Mouse (Mus musculus) forebrain, embryonic 12.5 days (tissue): ENCODE results near the gene Spsb1. TPM values are rescaled to one million over a fixed set of nuclear protein-coding genes. Genes with fewer than 3 reads are reported as not detected.

Experiments used
- ATAC-seq: fragments of 200-750 bp; cut with Nextera tagmentation; 2 replicates; pipeline ENCODE4 v1.8.0; 2017; ENCODE audit warnings: moderate TSS enrichment; ENCODE audit not compliant: low FRiP score
- H3K27ac ChIP-seq: fragments of 300-500 bp; sonication (generic); 2 replicates; pipeline ENCODE4 v1.5.1; 2016; ENCODE audit warnings: mild to moderate bottlenecking
- H3K27me3 ChIP-seq: fragments of 300-500 bp; sonication (generic); 2 replicates; pipeline ENCODE4 v1.6.1; 2016; ENCODE audit warnings: mild to moderate bottlenecking
- H3K36me3 ChIP-seq: fragments of 300-500 bp; sonication (generic); replicated peaks from 2 replicates; pipeline ENCODE4 v1.6.1; 2016; ENCODE audit warnings: mild to moderate bottlenecking
- H3K4me1 ChIP-seq: fragments of 300-500 bp; sonication (generic); 2 replicates; pipeline ENCODE4 v1.6.1; 2016
- H3K4me2 ChIP-seq: fragments of 300-500 bp; sonication (generic); 2 replicates; pipeline ENCODE4 v1.6.1; 2016; ENCODE audit warnings: mild to moderate bottlenecking, moderate library complexity
- H3K4me3 ChIP-seq: fragments of 300-500 bp; sonication (generic); replicated peaks from 2 replicates; pipeline ENCODE4 v1.5.1; 2016; ENCODE audit warnings: mild to moderate bottlenecking
- H3K9ac ChIP-seq: fragments of 300-500 bp; sonication (generic); 2 replicates; pipeline ENCODE4 v1.6.1; 2016; ENCODE audit warnings: mild to moderate bottlenecking
- H3K9me3 ChIP-seq: fragments of 300-500 bp; sonication (generic); 2 replicates; pipeline ENCODE4 v1.6.1; 2016
- WGBS: fragments of 180-500 bp; shearing (Covaris S2); methylation state at CpG from one replicate; pipeline ENCODE4 v1.1.7; 2016; 5-methylcytosine and 5-hydroxymethylcytosine counted together
- polyA plus RNA-seq: library from polyadenylated mRNA; unstranded; fragments of >200 nt; fragmentation: Nextera tagmentation; extraction: Ambion mirVana; gene quantifications from 2 replicates; pipeline ENCODE4 v1.2.1, GENCODE M21; 2016

The Spsb1 gene
- polyA plus RNA-seq, 1 experiment from 2014 or later, result 8.1 TPM

DNA sequence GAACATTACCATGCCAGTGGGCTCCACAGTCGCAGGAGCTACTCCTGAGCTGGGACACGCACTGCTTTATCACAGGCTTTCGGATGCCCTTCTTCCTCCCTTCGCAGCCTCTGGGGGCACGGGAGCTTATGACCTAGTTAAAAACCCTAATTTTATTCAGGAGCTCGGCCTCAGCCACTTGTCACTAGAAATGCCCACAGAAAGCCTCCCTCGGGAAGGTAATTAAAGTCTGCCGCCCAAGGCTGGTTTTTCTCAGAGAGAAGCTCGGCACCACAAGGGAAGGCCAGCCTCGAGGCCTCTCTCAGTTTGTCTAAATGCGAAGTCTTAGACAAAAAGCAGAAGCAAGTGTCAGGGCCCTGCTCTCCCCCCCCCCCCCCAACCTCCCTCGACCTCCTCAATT, 10.6 kb downstream of the Spsb1 start:
- WGBS, result 31% methylated on average over 12 of the region's 12 CpGs
- no peak overlapping the region for H3K4me2 ChIP-seq
- no peaks in the 10 kb centered on the region for H3K36me3 ChIP-seq
- no peak overlapping the region for H3K27ac ChIP-seq
- H3K9me3 ChIP-seq, result no peaks in the 10 kb centered on the region
- no peak overlapping the region for H3K9ac ChIP-seq
- no peak overlapping the region for H3K4me3 ChIP-seq
- H3K27me3 ChIP-seq, result peaks cover 10% of the 10 kb centered on the region; the same call in 1 of the 2 replicates
- peaks cover 35% of the 10 kb centered on the region for H3K4me1 ChIP-seq
- no peak for ATAC-seq

DNA sequence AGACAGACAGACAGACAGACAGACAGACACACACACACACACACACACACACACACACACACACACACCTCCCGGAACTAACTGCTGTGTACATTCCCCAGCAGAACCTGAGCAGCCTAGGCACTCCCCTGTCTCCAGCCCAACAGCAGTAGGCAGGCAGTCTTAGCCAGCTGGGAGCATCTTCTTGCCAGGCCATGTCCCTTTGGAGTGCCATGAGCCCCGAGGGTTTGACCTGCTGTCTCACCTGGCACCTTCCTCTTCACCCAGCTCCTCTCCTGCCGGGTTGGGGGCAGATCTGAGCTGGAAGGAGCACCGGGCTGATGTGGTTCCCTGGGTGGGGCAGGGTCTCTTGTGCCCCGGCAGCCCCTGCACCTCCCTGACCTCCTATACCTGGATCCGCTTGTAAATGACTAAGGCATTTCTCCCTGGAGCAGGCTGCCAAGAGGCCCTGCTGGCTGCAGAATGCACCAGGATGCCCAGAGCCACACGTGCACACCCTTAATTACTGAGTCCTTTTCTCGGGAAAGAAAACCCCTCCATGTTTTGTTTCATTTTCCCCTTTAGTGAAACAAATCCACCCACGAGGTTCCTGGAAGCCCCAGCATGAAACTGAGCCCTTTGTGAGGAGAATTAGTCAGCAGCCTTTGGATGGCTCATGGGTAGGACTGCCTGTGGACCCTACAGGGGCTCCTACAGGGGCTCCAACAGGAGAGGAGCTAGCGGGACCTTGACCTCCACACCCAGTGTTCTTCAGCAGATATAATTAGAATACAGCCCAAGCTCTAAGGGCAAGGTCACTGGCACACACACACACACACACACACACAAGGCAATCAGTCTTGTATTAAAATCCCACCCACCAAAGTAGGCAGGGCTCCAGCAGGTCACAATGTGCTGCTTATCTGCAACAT, 11.8 kb downstream of the Spsb1 start:
- Histone ChIP-seq H3K27me3 (peaks cover 10% of the 10 kb centered on the region; the same call in 1 of the 2 replicates), H3K4me2 (no peak overlapping the region), H3K27ac (no peak overlapping the region), H3K4me3 (no peak overlapping the region), H3K36me3 (no peaks in the 10 kb centered on the region), H3K9ac (no peak overlapping the region), H3K9me3 (no peaks in the 10 kb centered on the region), H3K4me1 (peaks cover 35% of the 10 kb centered on the region)
- 41% methylated on average over 10 of the region's 10 CpGs for WGBS
- no peak for ATAC-seq

DNA sequence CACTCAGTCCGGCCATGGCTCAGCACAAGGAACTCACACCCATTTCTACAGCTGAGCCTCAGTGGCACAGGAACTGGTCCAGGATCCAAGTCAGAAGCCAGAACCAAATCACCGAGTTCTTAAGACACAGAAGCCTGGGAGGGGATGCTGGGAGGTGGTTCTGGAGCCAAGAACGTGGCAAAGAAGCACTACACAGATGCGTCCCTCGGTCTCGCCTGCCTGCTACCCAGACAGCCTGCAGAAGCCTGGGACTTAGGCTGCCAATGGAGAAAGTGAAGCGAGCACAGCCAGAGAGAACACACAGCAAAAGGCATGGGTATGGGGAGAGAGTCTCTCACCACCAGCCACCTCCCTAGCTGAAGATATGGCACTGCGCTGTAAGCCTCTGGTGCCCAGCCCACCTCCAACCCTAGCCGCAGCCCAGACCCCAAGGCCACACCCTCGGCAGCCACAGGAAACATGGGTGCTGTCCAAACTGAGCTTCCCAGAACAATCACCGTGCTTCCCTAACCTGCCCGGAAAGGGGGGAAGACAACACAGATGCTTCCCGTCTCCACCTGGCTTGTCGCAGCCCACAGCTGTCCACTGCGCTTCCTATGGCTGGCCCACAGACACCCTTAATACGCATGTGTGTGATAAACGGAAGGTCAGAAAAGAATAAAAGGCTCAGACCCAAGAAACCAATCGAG, 13.6 kb downstream of the Spsb1 start:
- H3K4me2 ChIP-seq, result no peak overlapping the region
- no peaks in the 10 kb centered on the region for H3K36me3 ChIP-seq
- ATAC-seq, result no peak
- no peak overlapping the region for H3K27ac ChIP-seq
- peaks cover 6% of the 10 kb centered on the region; the same call in 1 of the 2 replicates for H3K27me3 ChIP-seq
- no peaks in the 10 kb centered on the region for H3K9me3 ChIP-seq
- H3K4me3 ChIP-seq, result no peak overlapping the region
- H3K4me1 ChIP-seq, result peaks cover 35% of the 10 kb centered on the region
- 86% methylated on average over 18 of the region's 18 CpGs for WGBS
- no peak overlapping the region for H3K9ac ChIP-seq

DNA sequence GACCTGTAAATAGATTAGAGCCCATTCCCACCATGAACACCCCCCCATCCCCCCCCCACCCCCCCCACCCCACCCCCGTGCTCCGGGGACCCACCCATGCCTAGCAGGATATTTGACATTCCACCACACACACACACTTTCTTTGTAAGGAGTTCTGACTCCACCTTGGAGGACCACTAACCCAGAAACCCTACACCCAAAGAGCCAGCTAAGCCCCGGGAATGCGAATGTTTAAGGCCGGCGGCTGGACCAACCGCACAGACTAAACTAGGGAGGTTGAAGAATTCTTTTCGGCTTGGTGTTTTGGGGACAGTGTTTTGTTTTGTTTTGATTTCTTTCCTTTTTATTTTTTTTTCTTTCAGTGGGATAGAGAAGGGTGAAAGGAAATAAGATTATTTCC, 16.1 kb downstream of the Spsb1 start:
- WGBS, result 74% methylated on average over 8 of the region's 8 CpGs
- H3K4me1 ChIP-seq, result peaks cover 12% of the 10 kb centered on the region

DNA sequence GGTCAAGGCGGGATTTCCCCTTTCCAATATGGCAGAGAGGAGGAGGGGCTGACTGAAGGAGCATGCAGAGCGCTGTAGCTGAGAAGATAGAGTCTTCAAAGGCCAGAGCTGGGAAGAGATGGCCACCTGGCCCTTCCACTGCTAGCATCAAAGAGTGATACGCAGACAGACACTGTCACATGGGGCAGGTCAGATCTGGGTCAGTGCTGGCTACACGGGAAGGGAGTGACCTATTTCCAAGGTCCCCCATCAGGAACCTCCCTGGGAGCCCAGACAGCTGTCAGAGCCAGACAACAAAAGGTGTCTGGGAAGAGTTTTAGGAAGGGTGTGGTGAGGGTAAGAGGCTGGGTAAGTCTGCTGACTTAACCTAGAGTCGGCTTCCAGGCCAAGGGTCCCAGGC, 17.9 kb downstream of the Spsb1 start:
- no peak overlapping the region for H3K4me2 ChIP-seq
- 69% methylated on average over 5 of the region's 5 CpGs for WGBS
- H3K4me3 ChIP-seq, result no peak overlapping the region
- no peaks in the 10 kb centered on the region for H3K4me1 ChIP-seq
- H3K27me3 ChIP-seq, result peaks cover 9% of the 10 kb centered on the region; the same call in 1 of the 2 replicates
- no peak overlapping the region for H3K27ac ChIP-seq
- ATAC-seq, result no peak
- H3K36me3 ChIP-seq, result no peaks in the 10 kb centered on the region
- no peaks in the 10 kb centered on the region for H3K9me3 ChIP-seq
- no peak overlapping the region for H3K9ac ChIP-seq

More for the DNA sequence above, 16.1 kb downstream of the Spsb1 start:
- Histone ChIP-seq H3K9ac (no peak overlapping the region), H3K27me3 (peaks cover 9% of the 10 kb centered on the region; the same call in 1 of the 2 replicates), H3K9me3 (no peaks in the 10 kb centered on the region), H3K36me3 (no peaks in the 10 kb centered on the region), H3K4me3 (no peak overlapping the region), H3K27ac (no peak overlapping the region), H3K4me2 (no peak overlapping the region)
- ATAC-seq, result no peak

DNA sequence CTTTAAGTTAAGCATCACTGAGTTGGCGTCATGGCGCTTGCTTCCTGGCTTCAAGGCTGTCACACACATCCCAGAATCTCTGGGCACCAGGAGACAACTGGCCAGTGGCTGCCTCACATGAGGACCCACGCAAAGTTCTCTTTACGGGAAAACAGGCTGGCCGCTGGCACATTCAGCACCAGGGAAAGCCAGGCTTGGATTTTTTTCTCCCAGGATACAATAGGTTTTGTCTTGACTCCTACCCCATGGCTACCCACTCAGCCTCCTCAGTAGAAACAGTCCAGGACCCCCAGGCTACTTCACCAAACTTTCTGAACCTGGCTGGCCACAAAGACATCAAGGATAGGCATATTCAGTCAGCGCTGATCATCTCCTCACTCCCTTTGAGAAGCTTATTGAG, 19.4 kb downstream of the Spsb1 start:
- H3K27ac ChIP-seq, result no peak overlapping the region
- no peaks in the 10 kb centered on the region for H3K36me3 ChIP-seq
- H3K9ac ChIP-seq, result no peak overlapping the region
- no peak overlapping the region for H3K4me2 ChIP-seq
- no peak overlapping the region for H3K4me3 ChIP-seq
- 87% methylated on average over 6 of the region's 6 CpGs for WGBS
- H3K4me1 ChIP-seq, result no peaks in the 10 kb centered on the region
- H3K9me3 ChIP-seq, result no peaks in the 10 kb centered on the region
- no peak for ATAC-seq
- 0 out of 2 replicates have a peak, but pooled peaks cover 3% of the 10 kb centered on the region for H3K27me3 ChIP-seq

DNA sequence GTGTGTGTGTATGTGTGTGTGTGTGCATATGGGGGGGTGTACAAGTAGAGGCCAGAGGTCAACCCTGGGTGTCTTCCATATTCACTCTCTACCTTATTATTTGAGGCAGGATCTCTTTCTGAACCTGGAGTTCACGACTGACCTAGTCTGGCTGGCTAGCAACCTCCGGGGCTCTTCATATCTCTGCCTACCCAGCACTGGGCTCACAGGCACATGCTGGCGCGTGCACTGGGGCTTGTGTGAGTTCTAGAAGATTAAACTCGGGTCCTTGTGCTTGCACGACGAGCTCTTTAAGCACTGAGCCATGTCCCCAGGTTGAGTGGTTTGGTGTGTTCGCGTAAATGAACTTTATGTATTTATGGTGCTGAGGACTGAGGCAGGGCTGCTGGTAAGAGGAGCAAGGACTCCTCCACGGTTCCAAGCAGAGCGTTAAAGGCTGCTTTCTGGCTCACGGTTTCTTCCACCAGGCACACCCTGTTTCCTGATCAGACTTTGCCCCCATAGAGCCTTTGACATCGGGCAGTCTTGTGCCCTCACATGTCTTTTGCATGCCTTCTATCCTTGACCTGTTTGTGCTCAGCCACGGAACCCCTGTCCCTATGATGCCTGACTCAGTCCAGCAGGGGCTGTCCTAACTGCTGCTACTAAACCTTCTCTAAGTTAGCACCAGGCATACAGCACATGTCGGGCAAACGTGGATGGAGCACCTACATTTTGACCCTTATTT, 21.2 kb downstream of the Spsb1 start:
- 88% methylated on average over 16 of the region's 16 CpGs for WGBS
- H3K4me2 ChIP-seq, result no peak overlapping the region
- no peak for ATAC-seq
- H3K36me3 ChIP-seq, result no peaks in the 10 kb centered on the region
- H3K27me3 ChIP-seq, result 0 out of 2 replicates have a peak, but pooled peaks cover 3% of the 10 kb centered on the region
- H3K4me3 ChIP-seq, result no peak overlapping the region
- H3K4me1 ChIP-seq, result no peaks in the 10 kb centered on the region
- H3K9me3 ChIP-seq, result no peaks in the 10 kb centered on the region
- H3K9ac ChIP-seq, result no peak overlapping the region
- H3K27ac ChIP-seq, result no peak overlapping the region

DNA sequence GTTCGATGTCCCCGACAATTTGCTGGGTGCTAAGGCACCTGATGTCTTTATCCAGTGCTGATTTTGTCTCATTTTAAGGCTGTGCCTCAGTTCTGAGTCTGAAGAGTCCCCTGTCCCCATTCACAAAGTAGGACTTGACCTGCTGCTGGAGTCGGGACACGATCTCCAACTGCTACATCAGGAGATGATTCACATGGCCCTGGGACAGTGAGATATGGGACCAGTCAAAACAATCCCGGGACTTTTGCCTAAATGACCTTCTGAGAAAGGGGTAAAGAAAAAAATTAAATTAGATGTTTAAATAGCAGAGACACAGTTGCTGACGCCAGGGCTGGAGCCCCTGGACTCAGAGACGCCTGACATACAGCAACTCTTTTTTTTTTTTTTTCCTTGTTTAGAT, 21.8 kb downstream of the Spsb1 start:
- Histone ChIP-seq H3K9ac (no peak overlapping the region), H3K27me3 (0 out of 2 replicates have a peak, but pooled peaks cover 3% of the 10 kb centered on the region), H3K36me3 (no peaks in the 10 kb centered on the region), H3K9me3 (no peaks in the 10 kb centered on the region), H3K4me1 (no peaks in the 10 kb centered on the region), H3K4me2 (no peak overlapping the region), H3K27ac (no peak overlapping the region), H3K4me3 (no peak overlapping the region)
- ATAC-seq, result no peak
- WGBS, result 93% methylated on average over 7 of the region's 7 CpGs

DNA sequence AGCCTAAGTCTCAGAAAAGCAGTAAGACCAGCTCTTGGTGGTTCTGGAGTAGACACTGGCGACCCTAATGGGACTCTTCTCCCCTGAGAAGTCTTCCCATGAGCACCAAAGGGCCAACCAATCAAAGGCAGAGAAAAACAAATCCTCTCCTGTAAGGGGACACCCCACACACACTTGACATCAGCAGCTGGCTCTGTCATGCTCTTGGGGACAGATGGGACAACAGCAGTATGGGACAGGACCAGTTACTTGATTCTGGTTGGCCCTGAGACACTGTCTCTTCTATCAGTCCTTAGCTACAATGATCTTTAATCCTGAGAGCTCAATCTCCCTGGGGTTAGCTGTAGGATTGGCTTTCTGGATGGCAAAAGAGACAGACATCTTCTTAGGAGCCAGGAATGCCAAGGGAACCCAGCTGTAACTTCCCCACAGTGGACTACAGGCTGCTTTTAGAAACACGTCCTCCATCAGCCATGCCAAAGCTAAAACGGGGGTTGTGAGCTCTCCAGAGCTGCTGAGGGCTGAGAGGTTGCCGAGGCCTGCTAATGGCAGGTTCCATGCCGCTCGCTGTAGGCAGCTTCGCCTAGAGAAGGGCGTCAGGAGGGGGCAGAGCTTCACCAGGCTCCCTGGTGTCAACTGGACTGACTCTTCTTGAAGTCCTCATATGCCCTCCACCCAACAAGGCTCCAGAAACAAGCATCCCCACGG, 22.6 kb downstream of the Spsb1 start:
- 0 out of 2 replicates have a peak, but pooled peaks cover 3% of the 10 kb centered on the region for H3K27me3 ChIP-seq
- no peak overlapping the region for H3K4me2 ChIP-seq
- WGBS, result 91% methylated on average over 9 of the region's 9 CpGs
- H3K27ac ChIP-seq, result no peak overlapping the region
- no peak for ATAC-seq
- H3K36me3 ChIP-seq, result no peaks in the 10 kb centered on the region
- H3K4me1 ChIP-seq, result no peaks in the 10 kb centered on the region
- no peak overlapping the region for H3K9ac ChIP-seq
- H3K4me3 ChIP-seq, result no peak overlapping the region
- no peaks in the 10 kb centered on the region for H3K9me3 ChIP-seq

DNA sequence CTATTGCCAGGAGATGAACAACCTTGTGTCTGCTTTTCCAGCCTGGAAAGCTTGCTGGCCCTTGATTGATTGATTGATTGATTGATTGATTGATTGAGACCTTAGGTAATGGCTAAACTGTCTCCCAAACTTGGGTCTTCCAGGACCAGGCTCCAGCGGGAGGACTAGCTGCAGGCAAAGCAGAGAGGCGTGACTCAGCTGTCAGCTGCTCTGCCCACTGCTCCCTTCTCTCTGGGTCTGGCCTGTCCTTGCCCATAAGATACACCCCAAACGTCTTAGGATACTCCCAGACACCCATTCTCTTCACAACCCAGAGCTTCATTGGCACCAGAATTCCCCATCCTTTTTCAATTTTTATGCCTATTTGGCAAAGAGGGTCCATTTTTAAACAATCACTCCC, 24.1 kb downstream of the Spsb1 start:
- no peaks in the 10 kb centered on the region for H3K36me3 ChIP-seq
- H3K27me3 ChIP-seq, result 0 out of 2 replicates have a peak, but pooled peaks cover 3% of the 10 kb centered on the region
- no peak overlapping the region for H3K4me2 ChIP-seq
- 88% methylated on average over 3 of the region's 3 CpGs for whole genome bisulfite sequencing
- no peak overlapping the region for H3K27ac ChIP-seq
- H3K9me3 ChIP-seq, result 0 out of 2 replicates have a peak, but pooled peaks cover 3% of the 10 kb centered on the region
- ATAC-seq, result no peak
- no peak overlapping the region for H3K4me3 ChIP-seq
- H3K9ac ChIP-seq, result no peak overlapping the region
- no peaks in the 10 kb centered on the region for H3K4me1 ChIP-seq

DNA sequence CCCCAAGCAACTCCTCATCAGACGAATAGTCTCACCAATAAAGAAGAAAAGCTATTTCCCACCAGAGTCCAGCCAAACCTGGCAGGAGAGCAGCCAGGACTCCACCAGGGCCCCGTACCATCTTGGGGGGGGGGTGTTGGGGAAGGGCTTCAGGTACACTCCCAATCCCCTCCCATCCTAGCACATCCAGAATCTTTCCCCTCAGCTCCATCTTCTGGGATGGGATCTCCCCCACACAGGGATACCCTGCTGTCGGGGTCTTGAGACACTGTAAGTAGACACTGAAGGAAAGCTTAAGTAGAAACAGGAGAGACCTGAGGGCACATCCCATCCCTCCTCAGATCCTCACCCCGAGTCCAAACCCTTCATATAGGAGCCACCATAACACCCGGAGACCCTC, 31.8 kb downstream of the Spsb1 start:
- WGBS, result 80% methylated on average over 4 of the region's 5 CpGs
- no peak overlapping the region for H3K4me3 ChIP-seq
- 0 out of 2 replicates have a peak, but pooled peaks cover 6% of the 10 kb centered on the region for H3K9me3 ChIP-seq
- H3K4me1 ChIP-seq, result peaks cover 26% of the 10 kb centered on the region
- H3K9ac ChIP-seq, result no peak overlapping the region
- H3K27ac ChIP-seq, result no peak overlapping the region
- no peak overlapping the region for H3K4me2 ChIP-seq
- ATAC-seq, result no peak
- no peaks in the 10 kb centered on the region for H3K36me3 ChIP-seq
- no peaks in the 10 kb centered on the region for H3K27me3 ChIP-seq
